Mouse (Mus musculus): ENCODE data around the gene Card10. TPM values are rescaled to one million over a fixed set of nuclear protein-coding genes. Genes with fewer than 3 reads are reported as not detected.
A peak's percentile ranks its signal among the peaks of the same experiment; 100 is the strongest.

Card10 gene
- total and polyA plus RNA-seq, 3 experiments: 15.0 to 22.3 (median 17.0) TPM

DNA sequence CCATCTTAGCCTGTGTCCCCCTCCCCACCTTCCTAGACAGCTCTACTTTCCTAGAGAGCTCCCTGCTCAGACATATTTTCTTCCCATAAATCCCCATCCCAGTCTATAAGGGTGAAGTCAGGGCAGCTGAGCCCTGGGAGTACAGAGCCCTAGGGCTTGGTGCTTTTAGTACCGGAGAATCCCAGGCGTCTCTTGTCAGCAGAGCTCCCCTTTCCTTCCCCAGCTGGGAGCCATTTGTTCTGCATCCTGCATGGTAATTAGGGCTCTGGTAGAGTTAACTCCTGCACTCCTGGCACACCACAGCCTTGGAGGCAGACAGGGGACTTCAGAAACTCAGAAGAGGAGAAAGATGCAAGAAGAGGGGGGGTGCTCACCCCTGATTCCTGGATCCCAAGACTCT lies 36.9 kb upstream of the Card10 start:
- DNase-seq: no peak
- H3K36me3 ChIP-seq (ENCODE audit: control insufficient read depth, insufficient read depth, low read length): no peaks in the 10 kb centered on the region; the same call in 1 of the 2 replicates
- H3K4me1 ChIP-seq (ENCODE audit: control insufficient read depth, insufficient read depth, low read length): peaks cover 33% of the 10 kb centered on the region
- H3K27me3 ChIP-seq (ENCODE audit: control insufficient read depth, insufficient read depth, low read length): no peaks in the 10 kb centered on the region
- H3K79me2 ChIP-seq (replicated peaks; ENCODE audit: control insufficient read depth, insufficient read depth, low read length): peaks cover 4% of the 10 kb centered on the region; the same call in 1 of the 2 replicates
- 17% methylated on average over 2 of the region's 2 CpGs for WGBS
- H3K9ac ChIP-seq (ENCODE audit: low read depth, low read length): no peak overlapping the region
- TF ChIP-seq POLR2A (IDR thresholded peaks at IDR 0.05; ENCODE audit: insufficient read depth, low read depth, low read length) (no peak), EP300 (IDR thresholded peaks at IDR 0.05; ENCODE audit: insufficient read depth, low read depth, low read length) (no peak), CTCF (IDR thresholded peaks at IDR 0.05) (no peak)
- H3K4me3 ChIP-seq: no peak overlapping the region
- intact Hi-C loops (cut with DNase I): no loop called here
- peak overlapping the region; percentile 42 for H3K27ac ChIP-seq

DNA sequence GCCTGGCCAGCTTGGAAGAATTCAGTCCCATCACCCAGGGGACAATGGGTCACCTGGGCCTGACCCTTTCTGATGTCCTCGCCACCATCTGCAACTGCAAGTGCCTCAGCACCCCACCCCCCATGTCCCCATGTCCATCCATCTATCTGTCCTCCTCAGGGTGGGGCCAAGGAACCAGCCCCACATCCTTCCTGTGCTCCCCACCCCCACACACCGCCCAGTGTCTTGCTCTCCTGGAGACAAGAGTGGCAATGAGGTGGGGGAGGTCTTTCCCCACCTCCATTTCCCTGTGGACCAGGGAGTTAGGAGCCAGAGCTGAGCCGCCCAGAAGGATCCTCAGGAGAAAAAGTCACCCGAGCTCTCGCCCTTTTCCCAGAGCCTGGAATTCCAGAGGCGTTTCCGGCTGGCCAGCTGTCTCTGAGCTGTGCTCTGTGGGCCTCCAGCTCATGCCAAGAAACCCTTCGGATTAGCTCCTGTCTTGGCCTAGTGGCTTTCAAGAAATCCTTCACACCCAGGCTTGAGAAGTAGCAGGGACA lies 33.3 kb upstream of the Card10 start:
- Histone ChIP-seq H3K4me1 (ENCODE audit: control insufficient read depth, insufficient read depth, low read length) (peaks cover 48% of the 10 kb centered on the region), H3K27me3 (ENCODE audit: control insufficient read depth, insufficient read depth, low read length) (no peaks in the 10 kb centered on the region), H3K4me3 (no peak overlapping the region), H3K36me3 (ENCODE audit: control insufficient read depth, insufficient read depth, low read length) (peaks cover 2% of the 10 kb centered on the region; the same call in 1 of the 2 replicates), H3K9ac (ENCODE audit: low read depth, low read length) (peak overlapping the region; percentile 58), H3K27ac (peak overlapping the region; percentile 97), H3K79me2 (replicated peaks; ENCODE audit: control insufficient read depth, insufficient read depth, low read length) (no peaks in the 10 kb centered on the region)
- intact Hi-C loops (cut with DNase I): loop anchor here (2.0 kb wide), 1 partner anchor 49 kb away; no protein-coding TSS in a partner anchor
- no peak for TF ChIP-seq CTCF (IDR thresholded peaks at IDR 0.05)
- TF ChIP-seq POLR2A (IDR thresholded peaks at IDR 0.05; ENCODE audit: insufficient read depth, low read depth, low read length): peak; percentile 55; the same call in 1 of the 2 replicates
- TF ChIP-seq EP300 (IDR thresholded peaks at IDR 0.05; ENCODE audit: insufficient read depth, low read depth, low read length): peak; percentile 91; the same call in 1 of the 2 replicates
- 31% methylated on average over 8 of the region's 8 CpGs for WGBS
- peak; percentile 81 to 87 for DNase-seq

DNA sequence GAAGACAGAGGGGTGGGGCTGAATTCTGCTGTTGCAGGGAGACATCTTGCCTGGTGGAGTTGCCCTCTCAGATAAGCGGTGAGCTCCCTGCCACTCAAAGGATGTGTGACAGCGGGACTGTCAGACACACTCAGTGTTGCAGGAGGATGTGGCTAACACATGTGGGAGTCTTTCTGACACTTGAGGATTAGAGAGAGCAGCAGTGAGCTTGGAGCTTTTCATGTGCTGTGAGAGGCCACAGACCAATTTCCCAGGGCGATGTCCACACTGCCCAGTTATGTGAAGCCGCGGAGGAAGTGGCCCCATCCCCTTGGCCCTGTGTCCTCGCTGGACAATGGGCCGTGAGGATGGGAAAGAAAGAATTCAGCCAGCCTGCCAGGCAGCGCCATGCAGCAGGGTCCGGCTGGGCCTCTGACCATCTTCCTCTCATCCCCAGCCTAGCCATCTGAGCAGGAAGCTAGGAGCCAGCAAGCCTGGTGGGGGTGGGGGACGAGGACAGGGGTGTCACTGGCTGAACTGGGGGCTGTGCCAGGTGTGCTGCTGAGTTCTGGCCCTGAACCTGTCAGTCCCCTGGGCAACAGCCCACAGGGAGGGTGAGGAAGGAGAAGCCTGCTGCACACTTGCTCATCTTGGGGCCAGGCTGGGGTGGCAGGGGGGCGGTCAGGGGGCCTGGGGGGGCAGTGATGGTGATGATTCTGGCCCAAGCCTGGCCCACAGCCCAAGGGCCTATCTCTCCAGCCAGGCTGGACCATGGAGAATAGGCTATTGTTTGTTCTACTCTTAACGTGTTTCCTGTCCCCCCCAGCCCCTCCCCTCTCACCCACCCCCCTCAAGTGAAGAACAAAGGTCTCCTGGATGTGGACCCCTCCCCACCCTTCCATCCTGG lies 32.6 kb upstream of the Card10 start:
- H3K27me3 ChIP-seq (ENCODE audit: control insufficient read depth, insufficient read depth, low read length): no peaks in the 10 kb centered on the region
- 17% methylated on average over 12 of the region's 12 CpGs for WGBS
- TF ChIP-seq CTCF (IDR thresholded peaks at IDR 0.05): no peak
- peak; percentile 7; the same call in 1 of the 2 replicates for TF ChIP-seq EP300 (IDR thresholded peaks at IDR 0.05; ENCODE audit: insufficient read depth, low read depth, low read length)
- peak; percentile 33; the same call in 1 of the 2 replicates for TF ChIP-seq POLR2A (IDR thresholded peaks at IDR 0.05; ENCODE audit: insufficient read depth, low read depth, low read length)
- peak; percentile 76 to 77 for DNase-seq
- H3K9ac ChIP-seq (ENCODE audit: low read depth, low read length): peak overlapping the region; percentile 37
- H3K79me2 ChIP-seq (replicated peaks; ENCODE audit: control insufficient read depth, insufficient read depth, low read length): no peaks in the 10 kb centered on the region
- H3K4me1 ChIP-seq (ENCODE audit: control insufficient read depth, insufficient read depth, low read length): peaks cover 41% of the 10 kb centered on the region
- H3K27ac ChIP-seq: peak overlapping the region; percentile 97
- intact Hi-C loops (cut with DNase I): loop anchor here (2.0 kb wide), 1 partner anchor 49 kb away; no protein-coding TSS in a partner anchor
- no peak overlapping the region for H3K4me3 ChIP-seq
- H3K36me3 ChIP-seq (ENCODE audit: control insufficient read depth, insufficient read depth, low read length): peaks cover 2% of the 10 kb centered on the region; the same call in 1 of the 2 replicates

DNA sequence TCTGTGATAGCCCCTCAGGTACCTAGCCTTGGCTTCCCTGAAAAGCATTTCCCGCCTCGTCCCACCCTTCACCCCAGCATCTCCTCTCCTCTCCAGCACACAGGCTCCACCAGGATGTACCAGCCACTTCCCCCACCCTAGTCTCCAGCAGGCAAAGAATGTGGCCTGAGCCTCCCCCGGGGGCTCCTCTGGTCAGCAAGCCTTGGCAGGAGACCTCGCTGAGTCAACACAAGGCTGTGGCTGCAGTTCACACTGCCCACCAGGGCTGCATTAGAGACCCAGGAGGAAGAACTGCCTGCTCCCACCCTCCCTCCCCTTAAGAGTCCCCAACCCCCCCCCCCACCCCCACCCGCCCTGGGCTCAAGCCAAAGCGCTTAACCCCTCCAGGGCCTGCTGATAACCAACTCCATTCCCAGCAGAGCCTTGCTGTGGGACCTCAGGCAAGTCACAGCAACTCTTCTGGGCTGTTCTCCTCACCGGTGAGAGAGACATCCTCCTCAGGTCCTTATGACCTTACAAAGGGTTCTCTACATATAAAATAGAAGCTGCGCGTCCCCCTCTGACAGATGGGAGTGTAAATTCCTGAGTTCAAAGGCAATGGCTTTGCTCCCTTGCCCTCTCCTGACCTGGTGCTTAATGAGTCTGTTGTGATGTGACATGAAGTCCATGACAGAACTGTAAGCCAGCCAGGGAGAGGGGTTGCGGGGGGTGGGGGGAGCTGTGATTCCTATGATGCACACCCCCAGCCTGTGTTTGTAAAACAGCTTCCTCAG lies 31.6 kb upstream of the Card10 start:
- H3K27ac ChIP-seq: peak overlapping the region; percentile 97
- no peaks in the 10 kb centered on the region for H3K79me2 ChIP-seq (replicated peaks; ENCODE audit: control insufficient read depth, insufficient read depth, low read length)
- intact Hi-C loops (cut with DNase I): no loop called here
- TF ChIP-seq EP300 (IDR thresholded peaks at IDR 0.05; ENCODE audit: insufficient read depth, low read depth, low read length): no peak
- no peak for TF ChIP-seq POLR2A (IDR thresholded peaks at IDR 0.05; ENCODE audit: insufficient read depth, low read depth, low read length)
- no peak for TF ChIP-seq CTCF (IDR thresholded peaks at IDR 0.05)
- no peak for DNase-seq
- H3K36me3 ChIP-seq (ENCODE audit: control insufficient read depth, insufficient read depth, low read length): peaks cover 2% of the 10 kb centered on the region; the same call in 1 of the 2 replicates
- no peaks in the 10 kb centered on the region for H3K27me3 ChIP-seq (ENCODE audit: control insufficient read depth, insufficient read depth, low read length)
- H3K9ac ChIP-seq (ENCODE audit: low read depth, low read length): peak overlapping the region; percentile 21
- H3K4me3 ChIP-seq: no peak overlapping the region
- WGBS: 36% methylated on average over 10 of the region's 10 CpGs
- peaks cover 35% of the 10 kb centered on the region for H3K4me1 ChIP-seq (ENCODE audit: control insufficient read depth, insufficient read depth, low read length)

DNA sequence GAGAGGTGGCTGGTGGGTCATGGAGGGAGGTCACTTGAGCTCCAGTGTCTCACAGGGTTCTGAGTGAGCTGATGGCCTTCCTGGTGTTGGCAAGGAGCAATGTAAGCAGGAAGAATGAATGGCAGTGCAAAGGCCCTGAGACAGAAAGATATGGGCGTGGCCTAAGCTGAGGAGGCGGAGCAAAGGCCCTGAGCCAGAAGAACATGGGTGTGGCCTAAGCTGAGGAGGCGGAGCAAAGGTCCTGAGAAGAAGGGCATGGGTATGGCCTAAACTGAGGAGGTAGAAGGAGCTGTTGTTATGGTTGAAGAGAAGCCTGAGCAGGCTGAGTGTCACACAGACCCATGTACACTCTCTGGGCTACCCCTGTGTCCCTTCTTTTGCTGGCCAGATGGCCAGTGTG lies 30.7 kb upstream of the Card10 start:
- no peaks in the 10 kb centered on the region for H3K79me2 ChIP-seq (replicated peaks; ENCODE audit: control insufficient read depth, insufficient read depth, low read length)
- intact Hi-C loops (cut with DNase I): no loop called here
- H3K4me1 ChIP-seq (ENCODE audit: control insufficient read depth, insufficient read depth, low read length): peaks cover 35% of the 10 kb centered on the region
- no peak overlapping the region for H3K9ac ChIP-seq (ENCODE audit: low read depth, low read length)
- H3K27me3 ChIP-seq (ENCODE audit: control insufficient read depth, insufficient read depth, low read length): no peaks in the 10 kb centered on the region
- TF ChIP-seq EP300 (IDR thresholded peaks at IDR 0.05; ENCODE audit: insufficient read depth, low read depth, low read length) (no peak), CTCF (IDR thresholded peaks at IDR 0.05) (no peak), POLR2A (IDR thresholded peaks at IDR 0.05; ENCODE audit: insufficient read depth, low read depth, low read length) (no peak)
- H3K36me3 ChIP-seq (ENCODE audit: control insufficient read depth, insufficient read depth, low read length): peaks cover 2% of the 10 kb centered on the region; the same call in 1 of the 2 replicates
- WGBS: 84% methylated on average over 3 of the region's 3 CpGs
- no peak for DNase-seq
- H3K27ac ChIP-seq: peak overlapping the region; percentile 97
- H3K4me3 ChIP-seq: no peak overlapping the region

Measured in heart, adult 2 months (tissue).